In genomic region chr11:118103383-118103782, GRCm38 (mm10) we compare ENCODE assay signal across 9 mouse cellular contexts. TPM values are rescaled to one million over a fixed set of nuclear protein-coding genes. Genes with fewer than 3 reads are reported as not detected.
DNase-seq lines count a peak whose midpoint lies in the region; ATAC-seq lines count a peak whose summit lies in the region.
"Had no signal": no experiment of that assay in that cellular context is flagged by ENCODE, and none has a peak within 500 bp of the region (broad histone marks: within the 10 kb centered on the region; RNA-seq: fewer than 3 reads in every experiment).

No protein-coding gene starts in this region.

- 0 out of 2 replicates have a peak, but pooled peaks cover 6% of the 10 kb centered on the region for H3K4me1 ChIP-seq in embryonic facial prominence, embryonic 12.5 days
- H3K4me1 ChIP-seq in embryonic facial prominence, embryonic 10.5 days, result peaks cover 20% of the 10 kb centered on the region
- no peaks in the 10 kb centered on the region for H3K4me1 ChIP-seq in limb, embryonic 11.5 days (ENCODE audit: control insufficient read depth, insufficient read depth, low read length)
- peaks cover 6% of the 10 kb centered on the region; the same call in 1 of the 2 replicates for H3K4me1 ChIP-seq in limb, embryonic 10.5 days
- peaks cover 5% of the 10 kb centered on the region; the same call in 1 of the 2 replicates for H3K4me1 ChIP-seq in neural tube, embryonic 12.5 days
- no peaks in the 10 kb centered on the region for H3K4me1 ChIP-seq in forebrain, embryonic 13.5 days
- H3K4me1 ChIP-seq: hindbrain, embryonic 12.5 days had no signal

- no peak overlapping the region for H3K4me2 ChIP-seq in embryonic facial prominence, embryonic 12.5 days (replicated peaks)
- no peak overlapping the region for H3K4me2 ChIP-seq in limb, embryonic 11.5 days (ENCODE audit: low read depth, severe bottlenecking)
- no peak overlapping the region for H3K4me2 ChIP-seq in neural tube, embryonic 12.5 days (replicated peaks)
- H3K4me2 ChIP-seq in forebrain, embryonic 13.5 days, result no peak overlapping the region
- H3K4me2 ChIP-seq: hindbrain, embryonic 12.5 days had no signal

- whole genome bisulfite sequencing in embryonic facial prominence, embryonic 12.5 days, result 90% methylated on average over 5 of the region's 5 CpGs
- WGBS in embryonic facial prominence, embryonic 10.5 days, result 92% methylated on average over 5 of the region's 5 CpGs
- WGBS in limb, embryonic 11.5 days, result 92% methylated on average over 5 of the region's 5 CpGs
- 91% methylated on average over 5 of the region's 5 CpGs for WGBS in limb, embryonic 10.5 days
- 89% methylated on average over 5 of the region's 5 CpGs for WGBS in neural tube, embryonic 12.5 days
- WGBS in forebrain, embryonic 13.5 days, result 88% methylated on average over 5 of the region's 5 CpGs

- no peak for DNase-seq in embryonic facial prominence, embryonic 10.5 days (ENCODE audit: low spot score)
- DNase-seq in limb, embryonic 11.5 days (ENCODE audit: low spot score), result no peak
- DNase-seq in limb, embryonic 10.5 days (ENCODE audit: low spot score), result no peak
- no peak for DNase-seq in neural tube, embryonic 10.5 days (ENCODE audit: extremely low spot score, low spot score)

- H3K9ac ChIP-seq in embryonic facial prominence, embryonic 12.5 days, result no peak overlapping the region
- H3K9ac ChIP-seq in limb, embryonic 11.5 days (ENCODE audit: low read length), result 0 out of 2 replicates have a peak overlapping the region, but pooled peaks have one; percentile 22
- H3K9ac ChIP-seq in neural tube, embryonic 12.5 days, result no peak overlapping the region
- H3K9ac ChIP-seq in forebrain, embryonic 13.5 days, result no peak overlapping the region
- H3K9ac ChIP-seq: hindbrain, embryonic 12.5 days had no signal

- no peak overlapping the region for H3K4me3 ChIP-seq in embryonic facial prominence, embryonic 12.5 days
- H3K4me3 ChIP-seq in embryonic facial prominence, embryonic 10.5 days, result no peak overlapping the region
- H3K4me3 ChIP-seq in limb, embryonic 11.5 days (ENCODE audit: low read depth, low read length), result no peak overlapping the region
- H3K4me3 ChIP-seq in limb, embryonic 10.5 days, result no peak overlapping the region
- H3K4me3 ChIP-seq in neural tube, embryonic 12.5 days, result no peak overlapping the region
- no peak overlapping the region for H3K4me3 ChIP-seq in forebrain, embryonic 13.5 days
- H3K4me3 ChIP-seq: hindbrain, embryonic 12.5 days; left cerebral cortex, adult 2 months had no signal

- 0 out of 2 replicates have a peak, but pooled peaks have one; percentile 26 for ATAC-seq in embryonic facial prominence, embryonic 12.5 days (ENCODE audit: insufficient number of reproducible peaks, insufficient read depth, low FRiP score, low TSS enrichment)
- no peak for ATAC-seq in limb, embryonic 11.5 days (ENCODE audit: insufficient number of reproducible peaks, low FRiP score, low TSS enrichment, low read depth)
- 0 out of 2 replicates have a peak, but pooled peaks have one; percentile 7 for ATAC-seq in neural tube, embryonic 12.5 days (ENCODE audit: low FRiP score, low read depth)
- ATAC-seq in forebrain, embryonic 13.5 days, result no peak

- no peak overlapping the region for H3K27ac ChIP-seq in embryonic facial prominence, embryonic 12.5 days
- H3K27ac ChIP-seq in embryonic facial prominence, embryonic 10.5 days (replicated peaks), result no peak overlapping the region
- H3K27ac ChIP-seq in limb, embryonic 11.5 days (replicated peaks; ENCODE audit: low read depth, low read length), result no peak overlapping the region
- H3K27ac ChIP-seq in limb, embryonic 10.5 days, result no peak overlapping the region
- no peak overlapping the region for H3K27ac ChIP-seq in neural tube, embryonic 12.5 days
- no peak overlapping the region for H3K27ac ChIP-seq in forebrain, embryonic 13.5 days
- H3K27ac ChIP-seq: hindbrain, embryonic 12.5 days; left cerebral cortex, adult 2 months had no signal

- H3K36me3 ChIP-seq in embryonic facial prominence, embryonic 12.5 days, result no peaks in the 10 kb centered on the region
- H3K36me3 ChIP-seq in embryonic facial prominence, embryonic 10.5 days (replicated peaks), result no peaks in the 10 kb centered on the region
- no peaks in the 10 kb centered on the region for H3K36me3 ChIP-seq in limb, embryonic 11.5 days (ENCODE audit: control insufficient read depth, insufficient read depth, low read length)
- H3K36me3 ChIP-seq in limb, embryonic 10.5 days, result no peaks in the 10 kb centered on the region
- H3K36me3 ChIP-seq in neural tube, embryonic 12.5 days, result no peaks in the 10 kb centered on the region
- H3K36me3 ChIP-seq in forebrain, embryonic 13.5 days (ENCODE audit: poor library complexity, severe bottlenecking), result no peaks in the 10 kb centered on the region
- H3K36me3 ChIP-seq: hindbrain, embryonic 12.5 days had no signal

- H3K9me3 ChIP-seq in embryonic facial prominence, embryonic 12.5 days, result no peaks in the 10 kb centered on the region
- H3K9me3 ChIP-seq in embryonic facial prominence, embryonic 10.5 days, result no peaks in the 10 kb centered on the region
- H3K9me3 ChIP-seq in limb, embryonic 11.5 days (ENCODE audit: control insufficient read depth, low read length), result no peaks in the 10 kb centered on the region
- no peaks in the 10 kb centered on the region for H3K9me3 ChIP-seq in limb, embryonic 10.5 days (replicated peaks)
- H3K9me3 ChIP-seq in neural tube, embryonic 12.5 days, result no peaks in the 10 kb centered on the region
- no peaks in the 10 kb centered on the region for H3K9me3 ChIP-seq in forebrain, embryonic 13.5 days (replicated peaks)
- H3K9me3 ChIP-seq: hindbrain, embryonic 12.5 days had no signal

- H3K27me3 ChIP-seq in embryonic facial prominence, embryonic 12.5 days, result no peaks in the 10 kb centered on the region
- no peaks in the 10 kb centered on the region for H3K27me3 ChIP-seq in embryonic facial prominence, embryonic 10.5 days (replicated peaks; ENCODE audit: low read depth, poor library complexity, severe bottlenecking)
- no peaks in the 10 kb centered on the region for H3K27me3 ChIP-seq in limb, embryonic 11.5 days (ENCODE audit: control insufficient read depth, insufficient read depth, low read length)
- H3K27me3 ChIP-seq in limb, embryonic 10.5 days (ENCODE audit: low read depth, poor library complexity, severe bottlenecking), result no peaks in the 10 kb centered on the region
- H3K27me3 ChIP-seq in neural tube, embryonic 12.5 days (replicated peaks), result no peaks in the 10 kb centered on the region
- H3K27me3 ChIP-seq in forebrain, embryonic 13.5 days, result no peaks in the 10 kb centered on the region
- H3K27me3 ChIP-seq: hindbrain, embryonic 12.5 days had no signal

RNA-seq across cellular contexts. Expression of gene Dnah17, which starts 27.1 kb away (rescaled TPM):
- polyA plus RNA-seq in embryonic facial prominence, embryonic 12.5 days (2016; fragmentation: Nextera tagmentation; extraction: Ambion mirVana), result 0.23 and 0.27 TPM in 2 replicates
- polyA plus RNA-seq in embryonic facial prominence, embryonic 10.5 days (2016; fragmentation: Nextera tagmentation; extraction: Ambion mirVana), result 0.17 and 0.19 TPM in 2 replicates
- 0.11 TPM in 2 replicates for polyA plus RNA-seq in limb, embryonic 11.5 days (2014; fragmentation: Nextera tagmentation; extraction: Ambion mirVana)
- polyA plus RNA-seq in limb, embryonic 10.5 days (2016; fragmentation: Nextera tagmentation; extraction: Ambion mirVana), result 0.23 and 0.24 TPM in 2 replicates
- 0.27 and 0.28 TPM in 2 replicates for polyA plus RNA-seq in neural tube, embryonic 12.5 days (2016; fragmentation: Nextera tagmentation; extraction: Ambion mirVana)
- 0.27 and 0.29 TPM in 2 replicates for polyA plus RNA-seq in forebrain, embryonic 13.5 days (2015; fragmentation: Nextera tagmentation; extraction: Ambion mirVana)

Comparison
In these comparisons a context has a peak if more than half of its experiments do, and no peak if none do; other contexts are left out.
1. ATAC-seq: peak in embryonic facial prominence, embryonic 12.5 days (single experiment) and neural tube, embryonic 12.5 days (single experiment); none in limb, embryonic 11.5 days (single experiment) and forebrain, embryonic 13.5 days (single experiment).